Mouse (Mus musculus) G1E (cell line): ENCODE measurements at regions not wholly inside any gene's neighbourhood (a gene's known extent, or its start where the extent isn't known, plus 50 kb on each side); places are given as distances from the start of the nearest gene placed in this dataset.

Experiments
- POLR2AphosphoS5 ChIP-seq: IDR thresholded peaks from 2 replicates; pipeline ENCODE4 v1.6.1; 2012; ENCODE audit warnings: low read depth, low read length, inconsistent platforms; ENCODE audit not compliant: insufficient replicate concordance
- TAL1 ChIP-seq: conservative IDR thresholded peaks from 2 replicates; pipeline ENCODE4 v1.6.1; 2012; ENCODE audit warnings: low read depth, low read length, inconsistent platforms, mixed read lengths

DNA sequence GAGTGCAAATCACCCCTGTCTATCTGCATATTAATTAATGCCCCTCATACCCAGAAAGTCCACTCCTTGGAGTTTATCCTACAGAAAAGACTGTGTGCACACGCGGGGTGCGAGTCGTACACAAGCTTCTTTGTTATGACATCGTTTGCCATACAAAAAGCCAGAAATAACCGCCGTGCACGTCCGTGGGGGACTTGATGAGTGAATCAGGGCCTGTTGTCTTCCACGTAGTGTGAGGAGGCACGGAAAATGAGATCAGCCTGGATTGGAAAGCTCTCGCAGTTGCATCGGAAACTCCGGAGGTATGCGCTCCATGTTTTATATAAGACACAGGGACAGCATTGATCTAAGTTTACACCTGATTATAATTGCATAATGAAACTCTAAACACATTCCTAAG lies 120.3 kb downstream of the Etnk1 start:
- TF ChIP-seq POLR2AphosphoS5 (no peak), TAL1 (no peak)
